Mouse (Mus musculus) liver, postnatal 0 days (tissue): ENCODE results near the gene Vti1b. TPM values are rescaled to one million over a fixed set of nuclear protein-coding genes. Genes with fewer than 3 reads are reported as not detected.

ENCODE experiments used
- ATAC-seq: fragments of 200-750 bp; cut with Nextera tagmentation; 2 replicates; pipeline ENCODE4 v1.8.0; 2017; ENCODE audit warnings: mild to moderate bottlenecking, moderate library complexity
- DNase-seq: peaks from one replicate; pipeline ENCODE4 v3.0.0-alpha.2; 2016
- H3K27ac ChIP-seq: fragments of 300-500 bp; sonication (generic); 2 replicates; pipeline ENCODE4 v1.5.1; 2014; ENCODE audit warnings: antibody characterized with exemption, moderate library complexity, mild to moderate bottlenecking, low read depth
- H3K27me3 ChIP-seq: fragments of 300-500 bp; sonication (generic); 2 replicates; pipeline ENCODE4 v1.6.1; 2014; ENCODE audit warnings: low read length, control low read depth, mixed read lengths; ENCODE audit not compliant: insufficient read depth
- H3K36me3 ChIP-seq: fragments of 300-500 bp; sonication (generic); replicated peaks from 2 replicates; pipeline ENCODE4 v1.6.1; 2014; ENCODE audit warnings: mild to moderate bottlenecking, control low read depth, low read length, moderate library complexity, mixed read lengths; ENCODE audit not compliant: insufficient read depth
- H3K4me1 ChIP-seq: fragments of 300-500 bp; sonication (generic); 2 replicates; pipeline ENCODE4 v1.6.1; 2014; ENCODE audit warnings: antibody characterized with exemption, mild to moderate bottlenecking, control low read depth; ENCODE audit not compliant: insufficient read depth
- H3K4me2 ChIP-seq: fragments of 300-500 bp; sonication (generic); 2 replicates; pipeline ENCODE4 v1.6.1; 2014; ENCODE audit warnings: low read depth, mild to moderate bottlenecking, low read length, moderate library complexity, mixed read lengths
- H3K4me3 ChIP-seq: fragments of 300-500 bp; sonication (generic); 2 replicates; pipeline ENCODE4 v1.5.1; 2014; ENCODE audit warnings: low read depth, low read length
- H3K9ac ChIP-seq: fragments of 300-500 bp; sonication (generic); replicated peaks from 2 replicates; pipeline ENCODE4 v1.6.1; 2014; ENCODE audit warnings: mild to moderate bottlenecking, moderate library complexity
- H3K9me3 ChIP-seq: fragments of 300-500 bp; sonication (generic); 2 replicates; pipeline ENCODE4 v1.6.1; 2016; ENCODE audit warnings: mild to moderate bottlenecking, control low read depth, low read length, mixed read lengths
- CTCF ChIP-seq: sonication (generic); IDR thresholded peaks from 2 replicates; pipeline ENCODE4 v1.5.1; 2016; ENCODE audit warnings: antibody characterized with exemption, low read depth
- EP300 ChIP-seq: IDR thresholded peaks from 2 replicates; pipeline ENCODE4 v1.6.1; 2016; ENCODE audit warnings: antibody characterized with exemption, low read depth, mild to moderate bottlenecking
- WGBS: fragments of 180-500 bp; shearing (Covaris S2); extraction: QIAGEN DNeasy Blood & Tissue Kit; methylation state at CpG from one replicate; pipeline ENCODE4 v1.1.7; 2014; ENCODE audit not compliant: insufficient replicate concordance; 5-methylcytosine and 5-hydroxymethylcytosine counted together
- polyA plus RNA-seq: library from polyadenylated mRNA; unstranded; fragments of >200 nt; fragmentation: Nextera tagmentation; extraction: Ambion mirVana; gene quantifications from 2 replicates; pipeline ENCODE4 v1.2.1, GENCODE M21; 2015

Gene Vti1b
- 40.9 and 43.5 TPM in 2 replicates for polyA plus RNA-seq

DNA sequence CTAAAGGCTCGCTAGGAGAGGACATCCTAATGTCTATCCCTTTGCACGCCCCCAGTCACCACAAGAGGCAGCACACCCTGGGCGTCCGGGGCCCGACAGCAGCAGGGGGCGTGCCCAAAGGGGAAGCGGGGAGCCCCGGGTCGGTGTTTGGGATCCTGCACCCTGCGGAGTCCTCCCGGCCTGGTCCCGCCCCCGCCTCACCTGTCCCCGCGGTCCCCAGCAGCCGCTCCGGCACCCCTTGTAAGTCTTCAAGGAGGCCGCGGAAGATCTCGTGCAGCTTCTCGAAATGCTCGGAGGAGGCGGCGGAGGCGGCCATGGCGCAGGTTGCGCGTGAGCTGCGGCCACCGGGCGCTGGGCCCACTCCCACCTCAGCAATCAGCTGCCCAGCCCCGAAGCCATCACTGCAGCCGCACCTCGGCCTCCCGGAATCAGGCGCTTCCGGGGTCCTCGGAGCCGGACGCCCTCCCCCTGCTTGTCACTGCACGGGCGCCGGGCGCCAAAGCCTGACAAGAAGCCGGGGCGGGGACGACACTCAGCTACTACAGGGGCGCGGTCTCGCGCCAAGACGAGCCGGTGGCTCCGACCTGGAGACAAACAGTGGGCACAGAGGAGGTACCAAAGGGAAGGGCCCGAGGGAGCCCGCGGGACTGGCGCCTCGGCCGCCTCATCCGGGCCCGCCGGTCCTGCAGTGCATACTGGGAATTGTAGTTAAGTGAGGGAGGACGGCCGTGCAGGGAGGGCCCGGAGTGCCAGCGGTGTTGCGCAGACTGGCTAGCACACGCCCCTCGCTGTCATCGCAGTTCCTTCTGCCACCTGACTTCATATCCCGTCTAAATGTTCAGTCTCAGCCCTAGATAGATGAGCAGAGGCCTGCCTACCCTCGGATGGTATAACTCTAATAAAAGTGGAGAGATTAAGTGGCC, at the start of gene Vti1b:
Vti1b (minus strand) TSS at position 649 of the 923 bp plus-strand sequence.
- ATAC-seq (peak; percentile 95), DNase-seq (peak; percentile 92)
- Histone ChIP-seq H3K27me3 (no peaks in the 10 kb centered on the region), H3K9ac (peak within 1 kb of the TSS; percentile 85), H3K4me3 (peak within 1 kb of the TSS; percentile 94), H3K9me3 (no peaks in the 10 kb centered on the region), H3K36me3 (peaks cover 17% of the 10 kb centered on the region), H3K4me1 (peaks cover 17% of the 10 kb centered on the region), H3K4me2 (peak within 1 kb of the TSS; percentile 81), H3K27ac (peak within 1 kb of the TSS; percentile 91)
- 2% methylated on average over 66 of the region's 73 CpGs for WGBS
- peak; percentile 82 for TF ChIP-seq CTCF
- TF ChIP-seq EP300, result peak; percentile 36; the same call in 1 of the 2 replicates

DNA sequence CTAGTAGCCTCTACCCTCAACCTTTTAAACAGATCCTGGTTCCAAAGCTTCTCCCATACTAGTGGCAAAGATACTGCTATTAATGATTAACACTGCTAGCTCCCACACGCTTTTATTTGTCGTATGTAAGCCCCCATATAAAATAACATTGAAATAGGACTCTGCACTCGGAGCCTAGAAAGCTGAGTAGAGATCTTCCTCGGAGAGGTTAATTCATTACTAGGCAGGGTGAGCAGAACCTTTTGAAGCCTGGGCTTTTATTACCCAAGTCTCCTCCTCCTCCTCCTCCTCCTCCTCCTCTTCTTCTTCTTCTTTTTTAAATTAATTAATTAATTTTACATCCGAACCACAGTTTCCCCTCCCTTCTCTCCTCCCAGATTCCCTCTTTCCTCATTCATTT, 45.0 kb upstream of the Vti1b start:
- DNase-seq, result no peak
- H3K4me3 ChIP-seq, result no peak overlapping the region
- H3K27ac ChIP-seq, result no peak overlapping the region
- H3K36me3 ChIP-seq, result no peaks in the 10 kb centered on the region
- 52% methylated on average over 5 of the region's 5 CpGs for WGBS
- H3K27me3 ChIP-seq, result no peaks in the 10 kb centered on the region
- H3K9ac ChIP-seq, result no peak overlapping the region
- ATAC-seq, result no peak
- H3K4me1 ChIP-seq, result no peaks in the 10 kb centered on the region
- no peak for TF ChIP-seq EP300
- no peak for TF ChIP-seq CTCF
- H3K9me3 ChIP-seq, result no peaks in the 10 kb centered on the region
- no peak overlapping the region for H3K4me2 ChIP-seq

DNA sequence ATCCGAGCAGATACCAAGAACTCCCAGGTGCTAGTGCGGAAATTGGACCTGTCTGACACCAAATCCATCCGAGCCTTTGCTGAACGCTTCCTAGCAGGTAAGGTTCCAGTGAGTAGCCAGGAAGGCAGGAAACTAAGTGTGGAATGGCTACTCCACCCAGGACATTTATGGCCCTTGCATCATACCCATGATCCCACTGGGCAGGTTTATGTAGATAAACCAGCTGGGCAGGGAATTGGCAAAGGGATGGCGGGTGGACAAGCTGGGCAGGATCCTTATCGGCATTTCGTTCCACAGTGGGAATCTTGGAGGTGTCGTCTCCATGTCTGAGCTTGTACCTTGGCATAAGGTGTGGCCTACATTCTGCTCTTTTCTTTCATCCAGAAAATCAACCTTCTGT, 39.0 kb upstream of the Vti1b start:
- DNase-seq (no peak), ATAC-seq (no peak)
- H3K4me1 ChIP-seq, result peaks cover 9% of the 10 kb centered on the region; the same call in 1 of the 2 replicates
- H3K27me3 ChIP-seq, result no peaks in the 10 kb centered on the region
- WGBS, result 89% methylated on average over 8 of the region's 8 CpGs
- H3K4me3 ChIP-seq, result no peak overlapping the region
- H3K9me3 ChIP-seq, result no peaks in the 10 kb centered on the region
- H3K9ac ChIP-seq, result no peak overlapping the region
- H3K36me3 ChIP-seq, result no peaks in the 10 kb centered on the region
- no peak overlapping the region for H3K27ac ChIP-seq
- no peak overlapping the region for H3K4me2 ChIP-seq
- TF ChIP-seq EP300, result no peak
- TF ChIP-seq CTCF, result no peak

DNA sequence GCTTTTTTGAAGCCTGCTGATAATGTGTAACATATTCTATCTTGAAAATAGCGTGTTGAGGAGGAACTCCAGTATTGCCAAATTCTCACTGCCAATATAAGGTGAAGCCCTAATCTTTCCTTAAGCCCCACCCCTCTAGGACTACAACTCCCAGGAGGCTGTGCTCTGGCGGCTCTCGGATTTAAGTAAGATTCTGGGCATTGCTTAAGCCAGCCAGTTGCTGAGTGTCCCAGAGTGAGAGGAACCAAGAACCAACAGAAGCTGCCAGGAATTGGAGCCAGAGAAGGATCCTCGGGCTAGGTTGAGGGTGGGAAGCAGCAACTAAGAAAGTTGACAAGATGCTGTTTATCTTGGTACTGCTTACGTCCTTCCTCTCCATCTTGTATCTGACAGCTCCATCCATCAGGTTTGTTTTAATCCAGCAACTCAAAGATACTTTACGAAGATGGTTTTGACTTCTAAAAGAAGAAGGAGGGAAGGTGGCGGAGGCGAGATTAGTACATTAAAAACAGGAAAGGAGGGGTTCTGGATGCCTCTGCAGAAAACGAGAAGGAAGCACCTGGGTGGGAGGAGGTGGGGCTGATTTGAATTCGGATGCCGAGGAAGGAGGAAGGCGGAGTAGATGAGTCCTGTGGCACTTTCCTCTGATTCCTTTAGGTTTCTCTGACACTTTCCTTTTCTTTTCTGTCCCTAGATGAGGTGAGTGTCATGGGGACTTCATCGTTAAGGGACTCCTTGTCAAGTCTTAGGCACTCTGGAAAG, 36.4 kb upstream of the Vti1b start, which contains the start of gene Rdh12:
Rdh12 (plus strand) TSS at position 212 of the 762 bp plus-strand sequence.
- Histone ChIP-seq H3K27ac (peak within 1 kb of the TSS; percentile 37; the same call in 1 of the 2 replicates), H3K9ac (peak within 1 kb of the TSS; percentile 44; the same call in 1 of the 2 replicates), H3K36me3 (no peaks in the 10 kb centered on the region), H3K9me3 (no peaks in the 10 kb centered on the region), H3K4me1 (peaks cover 9% of the 10 kb centered on the region; the same call in 1 of the 2 replicates), H3K4me2 (peak within 1 kb of the TSS; percentile 67), H3K27me3 (no peaks in the 10 kb centered on the region), H3K4me3 (peak within 1 kb of the TSS; percentile 41)
- DNase-seq, result peak; percentile 33
- no peak for TF ChIP-seq CTCF
- TF ChIP-seq EP300, result no peak
- ATAC-seq, result peak; percentile 23; the same call in 1 of the 2 replicates
- WGBS, result 3% methylated on average over 13 of the region's 13 CpGs

DNA sequence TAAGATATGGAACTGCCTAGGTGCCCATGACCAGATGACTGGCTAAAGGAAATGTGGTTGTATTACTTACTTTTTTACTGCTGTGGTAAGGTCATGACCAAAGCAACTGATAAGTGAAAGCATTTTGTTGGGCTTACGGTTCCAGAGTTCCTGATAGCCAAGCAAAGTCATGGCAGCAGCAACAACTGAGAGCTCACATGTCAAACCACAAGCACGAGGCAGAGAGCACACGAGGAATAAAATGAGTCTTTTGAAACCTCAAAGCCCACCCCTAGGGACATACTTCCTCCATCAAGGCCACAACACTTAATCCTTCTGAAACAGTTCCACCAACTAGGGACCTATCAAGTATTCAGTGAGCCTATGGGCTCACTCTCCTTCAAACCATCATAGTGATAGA, 29.4 kb upstream of the Vti1b start:
- Histone ChIP-seq H3K9me3 (no peaks in the 10 kb centered on the region), H3K4me2 (no peak overlapping the region), H3K9ac (no peak overlapping the region), H3K36me3 (no peaks in the 10 kb centered on the region), H3K27me3 (no peaks in the 10 kb centered on the region), H3K4me3 (no peak overlapping the region), H3K27ac (no peak overlapping the region), H3K4me1 (no peaks in the 10 kb centered on the region)
- TF ChIP-seq EP300 (no peak), CTCF (no peak)
- DNase-seq (no peak), ATAC-seq (no peak)
- WGBS, result 34% methylated on average over 3 of the region's 3 CpGs

DNA sequence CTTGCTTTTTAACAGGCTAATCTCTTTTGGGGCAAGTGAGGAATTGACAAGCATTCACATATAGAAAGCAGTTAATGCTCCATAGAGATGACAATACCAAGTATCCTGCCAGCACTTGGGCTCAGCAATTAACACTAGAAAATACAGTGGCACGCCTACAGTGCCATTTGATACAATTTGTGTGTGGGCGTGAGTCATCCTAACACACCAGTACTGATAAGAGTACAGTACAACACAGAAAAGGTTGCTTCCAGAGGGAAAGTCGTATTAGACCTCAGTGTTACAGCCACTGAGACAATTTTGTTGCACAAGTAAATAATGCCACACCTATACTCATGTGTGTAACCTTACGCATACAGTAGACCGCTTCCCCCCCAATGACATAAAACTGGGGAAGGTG, 24.6 kb upstream of the Vti1b start:
- Histone ChIP-seq H3K4me2 (no peak overlapping the region), H3K9me3 (no peaks in the 10 kb centered on the region), H3K27ac (no peak overlapping the region), H3K4me1 (peaks cover under 1% of the 10 kb centered on the region; the same call in 1 of the 2 replicates), H3K4me3 (no peak overlapping the region), H3K36me3 (no peaks in the 10 kb centered on the region), H3K27me3 (no peaks in the 10 kb centered on the region), H3K9ac (no peak overlapping the region)
- TF ChIP-seq EP300, result no peak
- no peak for TF ChIP-seq CTCF
- no peak for ATAC-seq
- no peak for DNase-seq
- 79% methylated on average over 5 of the region's 5 CpGs for WGBS
